Mouse (Mus musculus) forebrain, embryonic 14.5 days (tissue): Measurements from ENCODE around the gene Larp4b. TPM values are rescaled to one million over a fixed set of nuclear protein-coding genes. Genes with fewer than 3 reads are reported as not detected.

Source experiments
- ATAC-seq: fragments of 200-750 bp; cut with Nextera tagmentation; 2 replicates; pipeline ENCODE4 v1.8.0; 2017; ENCODE audit warnings: mild to moderate bottlenecking, moderate library complexity
- DNase-seq: peaks from one replicate; pipeline ENCODE4 v3.0.0-alpha.2; 2015; ENCODE audit warnings: low spot score
- H3K27ac ChIP-seq: fragments of 300-500 bp; sonication (generic); 2 replicates; pipeline ENCODE4 v1.5.1; 2014; ENCODE audit warnings: low read depth, mild to moderate bottlenecking, control low read depth, low read length, moderate library complexity
- H3K27me3 ChIP-seq: fragments of 300-500 bp; sonication (generic); replicated peaks from 2 replicates; pipeline ENCODE4 v1.6.1; 2014; ENCODE audit warnings: low read length, control low read depth, mixed read lengths; ENCODE audit not compliant: control insufficient read depth, insufficient read depth
- H3K36me3 ChIP-seq: fragments of 300-500 bp; sonication (generic); 2 replicates; pipeline ENCODE4 v1.6.1; 2014; ENCODE audit warnings: low read length, control low read depth; ENCODE audit not compliant: control insufficient read depth, insufficient read depth
- H3K4me1 ChIP-seq: fragments of 300-500 bp; sonication (generic); 2 replicates; pipeline ENCODE4 v1.6.1; 2014; ENCODE audit warnings: antibody characterized with exemption, low read length, control low read depth; ENCODE audit not compliant: control insufficient read depth, insufficient read depth
- H3K4me2 ChIP-seq: fragments of 300-500 bp; sonication (generic); 2 replicates; pipeline ENCODE4 v1.6.1; 2014; ENCODE audit warnings: mild to moderate bottlenecking, control low read depth, low read length
- H3K4me3 ChIP-seq: fragments of 300-500 bp; sonication (generic); 2 replicates; pipeline ENCODE4 v1.5.1; 2014; ENCODE audit warnings: low read depth, low read length, control low read depth
- H3K9ac ChIP-seq: fragments of 300-500 bp; sonication (generic); 2 replicates; pipeline ENCODE4 v1.6.1; 2014; ENCODE audit warnings: mild to moderate bottlenecking, low read length, control low read depth, moderate library complexity
- H3K9me3 ChIP-seq: fragments of 300-500 bp; sonication (generic); replicated peaks from 2 replicates; pipeline ENCODE4 v1.6.1; 2016; ENCODE audit warnings: low read length, control low read depth, mixed read lengths; ENCODE audit not compliant: control insufficient read depth
- WGBS: fragments of 180-500 bp; shearing (Covaris S2); extraction: QIAGEN DNeasy Blood & Tissue Kit; methylation state at CpG from one replicate; pipeline ENCODE4 v1.1.7; 2014; 5-methylcytosine and 5-hydroxymethylcytosine counted together
- polyA plus RNA-seq: library from polyadenylated mRNA; unstranded; fragments of >200 nt; fragmentation: Nextera tagmentation; extraction: Ambion mirVana; gene quantifications from 2 replicates; pipeline ENCODE4 v1.2.1, GENCODE M21; 2014

Gene Larp4b
- polyA plus RNA-seq, 1 experiment from 2014 or later: 37.0 TPM

GRCm38 (mm10) chr13:9139466-9139991 lies 45.8 kb downstream of the Larp4b start:
- WGBS: 90% methylated on average over 6 of the region's 6 CpGs
- no peaks in the 10 kb centered on the region for H3K4me1 ChIP-seq
- no peaks in the 10 kb centered on the region for H3K27me3 ChIP-seq
- H3K4me3 ChIP-seq: no peak overlapping the region
- no peak overlapping the region for H3K27ac ChIP-seq
- H3K9me3 ChIP-seq: no peaks in the 10 kb centered on the region
- no peak overlapping the region for H3K9ac ChIP-seq
- no peak for ATAC-seq
- no peak for DNase-seq
- H3K36me3 ChIP-seq: peaks cover 64% of the 10 kb centered on the region
- H3K4me2 ChIP-seq: no peak overlapping the region

DNA sequence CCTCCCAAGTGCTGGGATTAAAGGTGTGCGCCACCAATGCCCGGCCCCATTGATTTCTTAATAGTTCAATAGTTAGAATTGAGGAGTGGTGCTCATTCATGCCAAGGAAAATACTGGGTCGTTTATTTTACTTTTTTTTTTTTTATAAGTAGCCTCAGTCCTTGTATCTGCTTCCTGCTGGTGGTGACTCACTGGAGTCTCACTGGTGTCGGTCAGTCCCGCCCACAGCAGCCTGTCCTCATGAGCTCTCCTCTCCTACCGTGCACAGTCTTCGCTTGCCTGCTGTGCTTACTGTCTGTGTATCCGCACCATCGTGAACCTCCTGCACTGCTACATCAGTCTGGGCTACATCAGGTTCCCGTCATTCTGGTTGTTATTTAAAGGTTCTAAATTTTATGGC lies 46.5 kb downstream of the Larp4b start:
- H3K27ac ChIP-seq: no peak overlapping the region
- no peak for DNase-seq
- H3K9me3 ChIP-seq: no peaks in the 10 kb centered on the region
- no peak overlapping the region for H3K9ac ChIP-seq
- H3K4me3 ChIP-seq: no peak overlapping the region
- no peak overlapping the region for H3K4me2 ChIP-seq
- no peaks in the 10 kb centered on the region for H3K4me1 ChIP-seq
- peaks cover 65% of the 10 kb centered on the region for H3K36me3 ChIP-seq
- ATAC-seq: no peak
- no peaks in the 10 kb centered on the region for H3K27me3 ChIP-seq
- WGBS: 81% methylated on average over 10 of the region's 10 CpGs

DNA sequence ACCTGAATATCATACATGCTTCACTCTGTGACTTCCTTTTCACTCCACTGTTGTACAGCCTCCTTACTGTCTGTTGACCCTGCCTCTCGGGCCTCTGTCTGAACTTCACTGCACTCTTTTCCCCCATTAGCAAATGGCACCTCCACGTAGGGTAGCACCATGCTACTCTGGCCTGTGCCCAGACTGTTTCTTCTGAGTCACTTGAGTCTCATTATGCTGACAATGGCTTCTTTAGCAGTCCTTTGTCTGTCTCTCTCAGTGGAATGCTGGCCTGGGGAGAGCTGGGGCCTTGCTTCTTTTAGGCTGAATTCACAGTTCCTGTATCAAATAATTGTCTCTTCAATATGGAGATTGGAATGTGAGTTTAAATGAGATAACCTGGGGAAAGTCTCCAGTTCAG lies 48.7 kb downstream of the Larp4b start:
- peak; percentile 37; the same call in 1 of the 2 replicates for ATAC-seq
- no peak overlapping the region for H3K9ac ChIP-seq
- 0 out of 2 replicates have a peak overlapping the region, but pooled peaks have one; percentile 1 for H3K27ac ChIP-seq
- H3K4me3 ChIP-seq: no peak overlapping the region
- DNase-seq: peak; percentile 22
- no peaks in the 10 kb centered on the region for H3K9me3 ChIP-seq
- peaks cover 76% of the 10 kb centered on the region for H3K36me3 ChIP-seq
- WGBS: 11% methylated on average over 2 of the region's 2 CpGs
- no peaks in the 10 kb centered on the region for H3K4me1 ChIP-seq
- H3K4me2 ChIP-seq: no peak overlapping the region
- no peaks in the 10 kb centered on the region for H3K27me3 ChIP-seq

- no peak overlapping the region for H3K4me3 ChIP-seq
- no peak overlapping the region for H3K9ac ChIP-seq
- no peak overlapping the region for H3K27ac ChIP-seq
- no peak overlapping the region for H3K4me2 ChIP-seq
- H3K4me1 ChIP-seq: no peaks in the 10 kb centered on the region
- peaks cover 43% of the 10 kb centered on the region for H3K36me3 ChIP-seq
- no peaks in the 10 kb centered on the region for H3K27me3 ChIP-seq
- 67% methylated on average over 2 of the region's 2 CpGs for WGBS
- DNase-seq (no peak), ATAC-seq (no peak)
- H3K9me3 ChIP-seq: no peaks in the 10 kb centered on the region
Observed at GRCm38 (mm10) chr13:9148830-9149229, 55.1 kb downstream of the Larp4b start.

- H3K9ac ChIP-seq: no peak overlapping the region
- ATAC-seq: no peak
- no peaks in the 10 kb centered on the region for H3K27me3 ChIP-seq
- WGBS: 24% methylated on average over 7 of the region's 7 CpGs
- H3K4me2 ChIP-seq: no peak overlapping the region
- no peak overlapping the region for H3K4me3 ChIP-seq
- H3K4me1 ChIP-seq: no peaks in the 10 kb centered on the region
- H3K36me3 ChIP-seq: peaks cover 49% of the 10 kb centered on the region
- peak; percentile 8 for DNase-seq
- H3K27ac ChIP-seq: no peak overlapping the region
- H3K9me3 ChIP-seq: no peaks in the 10 kb centered on the region
Observed at GRCm38 (mm10) chr13:9149473-9150217, 56.0 kb downstream of the Larp4b start.

GRCm38 (mm10) chr13:9151100-9151499 lies 57.4 kb downstream of the Larp4b start:
- H3K4me3 ChIP-seq: no peak overlapping the region
- H3K4me1 ChIP-seq: no peaks in the 10 kb centered on the region
- WGBS: 90% methylated on average over 6 of the region's 6 CpGs
- H3K9me3 ChIP-seq: no peaks in the 10 kb centered on the region
- no peak for DNase-seq
- H3K4me2 ChIP-seq: no peak overlapping the region
- no peaks in the 10 kb centered on the region for H3K27me3 ChIP-seq
- H3K27ac ChIP-seq: no peak overlapping the region
- no peak for ATAC-seq
- H3K36me3 ChIP-seq: peaks cover 50% of the 10 kb centered on the region
- H3K9ac ChIP-seq: no peak overlapping the region

GRCm38 (mm10) chr13:9151619-9152018 lies 57.9 kb downstream of the Larp4b start:
- 96% methylated on average over 4 of the region's 4 CpGs for WGBS
- Histone ChIP-seq H3K4me3 (no peak overlapping the region), H3K4me2 (no peak overlapping the region), H3K27me3 (no peaks in the 10 kb centered on the region), H3K27ac (no peak overlapping the region), H3K36me3 (peaks cover 50% of the 10 kb centered on the region), H3K9me3 (no peaks in the 10 kb centered on the region), H3K9ac (no peak overlapping the region), H3K4me1 (no peaks in the 10 kb centered on the region)
- ATAC-seq (no peak), DNase-seq (no peak)

DNA sequence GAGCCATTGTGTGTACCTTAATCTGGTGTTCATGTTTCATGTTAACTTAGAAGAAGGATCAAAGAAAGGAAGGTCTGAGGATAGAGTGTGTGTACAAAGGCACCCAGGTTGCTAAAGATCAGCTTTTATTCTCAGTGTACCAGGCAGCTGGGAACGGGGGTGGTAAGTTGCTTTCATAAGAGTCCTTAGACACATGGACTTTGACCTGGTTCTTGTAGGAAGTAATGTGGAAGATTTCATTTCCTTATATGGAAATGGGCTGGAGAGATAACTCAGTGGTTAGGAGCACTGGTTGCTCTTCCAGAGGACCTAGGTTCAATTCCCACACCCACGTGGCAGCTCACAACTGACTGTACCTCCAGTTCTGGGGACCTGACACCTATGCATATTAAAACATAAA lies 58.6 kb downstream of the Larp4b start:
- 96% methylated on average over 2 of the region's 2 CpGs for WGBS
- ATAC-seq (no peak), DNase-seq (no peak)
- H3K9me3 ChIP-seq: no peaks in the 10 kb centered on the region
- no peak overlapping the region for H3K9ac ChIP-seq
- no peaks in the 10 kb centered on the region for H3K4me1 ChIP-seq
- H3K27me3 ChIP-seq: no peaks in the 10 kb centered on the region
- H3K4me2 ChIP-seq: no peak overlapping the region
- H3K36me3 ChIP-seq: peaks cover 50% of the 10 kb centered on the region
- H3K4me3 ChIP-seq: no peak overlapping the region
- no peak overlapping the region for H3K27ac ChIP-seq

DNA sequence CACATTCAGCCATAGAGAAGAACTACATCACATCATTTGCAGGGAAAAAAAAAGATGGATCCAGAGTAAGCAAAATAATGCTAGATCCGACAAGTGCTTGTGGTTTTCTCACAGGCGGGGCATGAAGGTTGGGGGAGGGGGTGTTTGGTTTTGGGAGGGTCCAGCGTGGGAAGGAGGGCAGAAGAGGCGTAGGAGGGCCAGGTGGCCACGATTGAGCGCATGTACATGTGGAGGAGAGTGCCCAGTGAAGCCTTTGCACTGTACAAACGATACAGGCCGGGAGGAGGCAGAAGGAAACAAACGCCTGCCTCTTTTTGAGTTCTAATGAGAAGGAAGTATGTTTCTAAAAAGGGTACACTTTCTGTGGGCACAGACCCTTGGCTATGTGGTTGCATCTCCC lies 60.1 kb downstream of the Larp4b start:
- 89% methylated on average over 9 of the region's 9 CpGs for WGBS
- Histone ChIP-seq H3K27ac (no peak overlapping the region), H3K4me3 (no peak overlapping the region), H3K4me2 (no peak overlapping the region), H3K36me3 (peaks cover 57% of the 10 kb centered on the region), H3K4me1 (no peaks in the 10 kb centered on the region), H3K27me3 (no peaks in the 10 kb centered on the region), H3K9me3 (no peaks in the 10 kb centered on the region), H3K9ac (no peak overlapping the region)
- ATAC-seq (no peak), DNase-seq (no peak)
